Mouse (Mus musculus) cerebellum, adult 8-10 months (tissue): ENCODE data around the gene Foxm1.

ENCODE experiments used
- DNase-seq: peaks from one replicate; pipeline ENCODE4 v3.0.0; 2022

The Foxm1 gene

GRCm38 (mm10) chr6:128362381-128363006 lies at the start of gene Foxm1, which contains the start of gene Rhno1:
Foxm1 (plus strand) TSS chr6:128362967.
Rhno1 (minus strand) TSS chr6:128362911.
- DNase-seq: peak; percentile 80

GRCm38 (mm10) chr6:128314796-128315195 lies 48.0 kb upstream of the Foxm1 start:
- DNase-seq: no peak

GRCm38 (mm10) chr6:128315597-128315996 lies 47.2 kb upstream of the Foxm1 start:
- no peak for DNase-seq

- DNase-seq: peak; percentile 64
These were observed 44.5 kb upstream of the Foxm1 start for GRCm38 (mm10) chr6:128318317-128318716.

- peak; percentile 70 for DNase-seq
These were observed 28.2 kb upstream of the Foxm1 start for GRCm38 (mm10) chr6:128334397-128335124.

GRCm38 (mm10) chr6:128337467-128337866 lies 25.3 kb upstream of the Foxm1 start:
- DNase-seq: no peak

GRCm38 (mm10) chr6:128338876-128339275 lies 23.9 kb upstream of the Foxm1 start:
- DNase-seq: no peak

- no peak for DNase-seq
These were observed 20.6 kb upstream of the Foxm1 start for GRCm38 (mm10) chr6:128341956-128342723.

- no peak for DNase-seq
These were observed 17.1 kb upstream of the Foxm1 start for GRCm38 (mm10) chr6:128345623-128346022.

- DNase-seq: no peak
These were observed 16.0 kb upstream of the Foxm1 start for GRCm38 (mm10) chr6:128346782-128347181.

- DNase-seq: no peak
These were observed 13.1 kb upstream of the Foxm1 start for GRCm38 (mm10) chr6:128349711-128350110.

- DNase-seq: no peak
These were observed 8.6 kb upstream of the Foxm1 start for GRCm38 (mm10) chr6:128354140-128354539.

GRCm38 (mm10) chr6:128355201-128355681 lies 7.5 kb upstream of the Foxm1 start:
- no peak for DNase-seq

- peak; percentile 98 for DNase-seq
These were observed 6.9 kb upstream of the Foxm1 start, which contains the start of gene Tulp3 for GRCm38 (mm10) chr6:128355726-128356416. Tulp3 (minus strand) TSS chr6:128355851.

GRCm38 (mm10) chr6:128358999-128359398 lies 3.8 kb upstream of the Foxm1 start:
- DNase-seq: peak; percentile 77

GRCm38 (mm10) chr6:128361901-128362300 lies 866 bp upstream of the Foxm1 start:
- no peak for DNase-seq

- DNase-seq: no peak
These were observed 449 bp downstream of the Foxm1 start for GRCm38 (mm10) chr6:128363007-128363825.

GRCm38 (mm10) chr6:128364721-128365120 lies 2.0 kb downstream of the Foxm1 start:
- no peak for DNase-seq

- DNase-seq: no peak
These were observed 3.7 kb downstream of the Foxm1 start for GRCm38 (mm10) chr6:128366466-128366865.

- no peak for DNase-seq
These were observed 7.3 kb downstream of the Foxm1 start for GRCm38 (mm10) chr6:128370040-128370439.

- no peak for DNase-seq
These were observed 12.4 kb downstream of the Foxm1 start, which contains the start of the genes Tex52 and Gm44596 for GRCm38 (mm10) chr6:128375192-128375591. Tex52 (plus strand) TSS chr6:128375456. Gm44596 (plus strand) TSS chr6:128375503.
